Mouse (Mus musculus) right cerebral cortex, postnatal 4 days (tissue): ENCODE measurements at regions not wholly inside any gene's neighbourhood (a gene's known extent, or its start where the extent isn't known, plus 50 kb on each side); places are given as distances from the start of the nearest gene placed in this dataset.
"Not testable (repeated sequence)": the region's sequence is repeated elsewhere in the genome, so short reads cannot be mapped to it uniquely, and the experiment has no call there.

Experiments
- DNase-seq: peaks from one replicate; pipeline ENCODE4 v3.0.0-alpha.2; 2022

- no peak for DNase-seq
These were observed 72.5 kb upstream of the Ccdc122 start for GRCm38 (mm10) chr14:76964046-76964445.

- DNase-seq: no peak
These were observed 77.7 kb upstream of the Ccdc122 start for GRCm38 (mm10) chr14:76958875-76959274.

- DNase-seq: no peak
These were observed 79.4 kb upstream of the Ccdc122 start for GRCm38 (mm10) chr14:76957136-76957535.

GRCm38 (mm10) chr14:76953171-76953570 is 83.4 kb upstream of the Ccdc122 start:
- DNase-seq: no peak

GRCm38 (mm10) chr14:76951450-76951849 is 85.1 kb upstream of the Ccdc122 start:
- peak; percentile 10 for DNase-seq

GRCm38 (mm10) chr14:76949388-76949787 is 87.2 kb upstream of the Ccdc122 start:
- no peak for DNase-seq

- no peak for DNase-seq
These were observed 87.6 kb upstream of the Ccdc122 start for GRCm38 (mm10) chr14:76948948-76949347.

- no peak for DNase-seq
These were observed 88.1 kb upstream of the Ccdc122 start for GRCm38 (mm10) chr14:76948481-76948880.

- no peak for DNase-seq
These were observed 89.4 kb upstream of the Ccdc122 start for GRCm38 (mm10) chr14:76947148-76947547.

GRCm38 (mm10) chr14:76945626-76946025 is 90.9 kb upstream of the Ccdc122 start:
- no peak for DNase-seq

- DNase-seq: no peak
These were observed 94.9 kb upstream of the Ccdc122 start for GRCm38 (mm10) chr14:76941474-76942212.

- DNase-seq: no peak
These were observed 96.1 kb upstream of the Ccdc122 start for GRCm38 (mm10) chr14:76940507-76940906.

GRCm38 (mm10) chr14:76936671-76937070 is 99.9 kb upstream of the Ccdc122 start:
- no peak for DNase-seq

GRCm38 (mm10) chr14:76936051-76936450 is 100.5 kb upstream of the Ccdc122 start:
- DNase-seq: not testable (repeated sequence)

GRCm38 (mm10) chr14:76935453-76935852 is 101.1 kb upstream of the Ccdc122 start:
- DNase-seq: no peak

- no peak for DNase-seq
These were observed 103.7 kb upstream of the Ccdc122 start for GRCm38 (mm10) chr14:76932890-76933289.

GRCm38 (mm10) chr14:76931398-76931797 is 105.2 kb upstream of the Ccdc122 start:
- DNase-seq: no peak

- no peak for DNase-seq
These were observed 107.0 kb upstream of the Ccdc122 start for GRCm38 (mm10) chr14:76929562-76929961.

GRCm38 (mm10) chr14:76928706-76929105 is 107.9 kb upstream of the Ccdc122 start:
- DNase-seq: no peak

GRCm38 (mm10) chr14:76927245-76927806 is 109.2 kb upstream of the Ccdc122 start:
- DNase-seq: no peak

- DNase-seq: no peak
These were observed 110.2 kb upstream of the Ccdc122 start for GRCm38 (mm10) chr14:76926416-76926815.

- no peak for DNase-seq
These were observed 114.1 kb upstream of the Ccdc122 start for GRCm38 (mm10) chr14:76922399-76922939.

GRCm38 (mm10) chr14:76918091-76918490 is 118.5 kb upstream of the Ccdc122 start:
- DNase-seq: no peak

- no peak for DNase-seq
These were observed 119.2 kb upstream of the Ccdc122 start for GRCm38 (mm10) chr14:76917139-76917929.
